18 mouse cellular contexts compared by ENCODE assay signal in the genomic region with DNA sequence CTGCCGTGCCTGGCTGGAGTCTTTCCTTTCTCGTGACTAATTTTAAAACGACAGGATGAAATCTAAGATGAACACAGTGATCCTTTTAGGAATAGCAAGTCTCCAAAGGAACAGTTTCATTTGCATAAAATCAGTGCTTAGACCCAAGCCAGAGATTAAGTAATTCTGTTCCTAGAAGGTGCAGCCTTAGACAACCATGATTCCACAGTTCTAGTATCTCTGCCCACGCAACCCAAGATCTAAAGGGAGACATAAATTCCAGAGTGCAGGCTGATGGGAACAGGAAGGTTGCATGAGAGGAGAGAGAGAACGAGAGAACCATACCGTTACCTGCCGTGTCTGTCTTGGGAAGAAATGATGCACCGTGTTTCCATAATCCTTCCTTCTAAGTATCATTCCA.
"Had no signal": no experiment of that assay in that cellular context is flagged by ENCODE, and none has a peak within 500 bp of the region (broad histone marks: within the 10 kb centered on the region; RNA-seq: fewer than 3 reads in every experiment).

No protein-coding gene starts in this region.

- ATAC-seq: midbrain, embryonic 13.5 days; midbrain, embryonic 15.5 days had no signal

- H3K9me3 ChIP-seq: midbrain, embryonic 10.5 days; midbrain, embryonic 13.5 days; midbrain, embryonic 15.5 days; neural tube, embryonic 13.5 days; neural tube, embryonic 15.5 days had no signal

- H3K4me2 ChIP-seq: lung, embryonic 14.5 days; midbrain, embryonic 13.5 days; midbrain, embryonic 15.5 days; neural tube, embryonic 13.5 days; neural tube, embryonic 15.5 days had no signal

- H3K9ac ChIP-seq: liver, embryonic 14.5 days; lung, embryonic 14.5 days; midbrain, embryonic 13.5 days; midbrain, embryonic 15.5 days; neural tube, embryonic 13.5 days; neural tube, embryonic 15.5 days had no signal

- DNase-seq: lung, adult 18-20 months; lung, embryonic 14.5 days; lung, postnatal 10 days; lung, postnatal 4 days; retina, postnatal 1 day; right cerebral cortex, postnatal 25 days; right cerebral cortex, postnatal 4 days; spleen, adult 18-20 months; thymus, adult 2 months; thymus, postnatal 25 days; thymus, postnatal 4 days had no signal

- H3K27me3 ChIP-seq: midbrain, embryonic 13.5 days; midbrain, embryonic 15.5 days; neural tube, embryonic 13.5 days; neural tube, embryonic 15.5 days had no signal

- H3K27ac ChIP-seq: liver, embryonic 14.5 days; midbrain, embryonic 10.5 days; midbrain, embryonic 13.5 days; midbrain, embryonic 15.5 days; neural tube, embryonic 13.5 days; neural tube, embryonic 15.5 days had no signal

- H3K36me3 ChIP-seq: midbrain, embryonic 10.5 days; midbrain, embryonic 13.5 days; midbrain, embryonic 15.5 days; neural tube, embryonic 13.5 days; neural tube, embryonic 15.5 days had no signal

- H3K4me3 ChIP-seq: midbrain, embryonic 10.5 days; midbrain, embryonic 13.5 days; midbrain, embryonic 15.5 days; myocyte; neural tube, embryonic 13.5 days; neural tube, embryonic 15.5 days had no signal
